ENCODE assay signal across 8 mouse cellular contexts in genomic region chr11:58914461-58915028, GRCm38 (mm10). TPM values are rescaled to one million over a fixed set of nuclear protein-coding genes. Genes with fewer than 3 reads are reported as not detected.
DNase-seq lines count a peak whose midpoint lies in the region; ATAC-seq and TF ChIP-seq lines count a peak whose summit lies in the region.

No protein-coding gene starts in this region.

- peak overlapping the region; percentile 50 for H3K4me3 ChIP-seq in ES-Bruce4 (ENCODE audit: low read depth, low read length)
- H3K4me3 ChIP-seq in hindbrain, embryonic 12.5 days = peak overlapping the region; percentile 18
- H3K4me3 ChIP-seq in liver, embryonic 11.5 days (ENCODE audit: low read depth, low read length) = peak overlapping the region; percentile 44

- peak overlapping the region; percentile 47 for H3K4me2 ChIP-seq in hindbrain, embryonic 12.5 days (replicated peaks)
- peak overlapping the region; percentile 76 for H3K4me2 ChIP-seq in liver, embryonic 11.5 days

- no peak for TF ChIP-seq CTCF in ES-Bruce4 (IDR thresholded peaks at IDR 0.05; ENCODE audit: low read depth, low read length)

- no peaks in the 10 kb centered on the region for H3K4me1 ChIP-seq in ES-Bruce4 (ENCODE audit: control insufficient read depth, insufficient read depth, low read length)
- H3K4me1 ChIP-seq in hindbrain, embryonic 12.5 days = peaks cover 4% of the 10 kb centered on the region; the same call in 1 of the 2 replicates
- peaks cover 34% of the 10 kb centered on the region for H3K4me1 ChIP-seq in liver, embryonic 11.5 days (replicated peaks; ENCODE audit: control insufficient read depth, insufficient read depth, low read length)

- TF ChIP-seq EP300 in ES-Bruce4 (IDR thresholded peaks at IDR 0.05; ENCODE audit: insufficient read depth, low read depth, low read length) = no peak

- H3K36me3 ChIP-seq in ES-Bruce4 (ENCODE audit: control insufficient read depth, insufficient read depth, low read length, poor library complexity, severe bottlenecking) = no peaks in the 10 kb centered on the region
- H3K36me3 ChIP-seq in hindbrain, embryonic 12.5 days = no peaks in the 10 kb centered on the region
- H3K36me3 ChIP-seq in liver, embryonic 11.5 days (ENCODE audit: control insufficient read depth, insufficient read depth, low read length) = no peaks in the 10 kb centered on the region

- peak; percentile 75 for DNase-seq in 416B (ENCODE audit: low read depth)
- peak; percentile 47 for DNase-seq in embryo, embryonic 9.5 days (ENCODE audit: extremely low spot score)
- DNase-seq in liver, embryonic 11.5 days (ENCODE audit: low spot score) = peak; percentile 60
- DNase-seq in naive thymus-derived CD4-positive, alpha-beta T cell, adult 2 months (ENCODE audit: low read depth) = peak; percentile 75
- no peak for DNase-seq in gastrocnemius, postnatal 4 days (ENCODE audit: low spot score in 2 of 2)
- no peak for DNase-seq in adrenal gland, adult 2 months

- WGBS in hindbrain, embryonic 12.5 days = 17% methylated on average over 17 of the region's 17 CpGs
- WGBS in liver, embryonic 11.5 days = 9% methylated on average over 17 of the region's 17 CpGs

- ATAC-seq in hindbrain, embryonic 12.5 days (ENCODE audit: low FRiP score) = 0 out of 2 replicates have a peak, but pooled peaks have one; percentile 35
- ATAC-seq in liver, embryonic 11.5 days (replicated peaks; ENCODE audit: low FRiP score) = peak; percentile 19; the same call in 1 of the 2 replicates

- H3K27me3 ChIP-seq in ES-Bruce4 (ENCODE audit: control insufficient read depth, insufficient read depth, low read length, poor library complexity, severe bottlenecking) = no peaks in the 10 kb centered on the region
- no peaks in the 10 kb centered on the region for H3K27me3 ChIP-seq in hindbrain, embryonic 12.5 days
- no peaks in the 10 kb centered on the region for H3K27me3 ChIP-seq in liver, embryonic 11.5 days (replicated peaks; ENCODE audit: control insufficient read depth, insufficient read depth, low read length)

- H3K9me3 ChIP-seq in ES-Bruce4 (replicated peaks; ENCODE audit: control insufficient read depth, insufficient read depth, low read length, poor library complexity, severe bottlenecking) = no peaks in the 10 kb centered on the region
- no peaks in the 10 kb centered on the region for H3K9me3 ChIP-seq in hindbrain, embryonic 12.5 days (replicated peaks)
- H3K9me3 ChIP-seq in liver, embryonic 11.5 days (ENCODE audit: control insufficient read depth, low read length) = no peaks in the 10 kb centered on the region

- TF ChIP-seq POLR2A in ES-Bruce4 (IDR thresholded peaks at IDR 0.05; ENCODE audit: insufficient read depth, low read length) = no peak

- H3K9ac ChIP-seq in ES-Bruce4 (ENCODE audit: low read depth, poor library complexity, severe bottlenecking) = peak overlapping the region; percentile 2; the same call in 1 of the 2 replicates
- peak overlapping the region; percentile 33 for H3K9ac ChIP-seq in hindbrain, embryonic 12.5 days
- peak overlapping the region; percentile 69 for H3K9ac ChIP-seq in liver, embryonic 11.5 days (ENCODE audit: low read depth, low read length)

- H3K27ac ChIP-seq in ES-Bruce4 (ENCODE audit: insufficient read depth, low read length) = no peak overlapping the region
- no peak overlapping the region for H3K27ac ChIP-seq in hindbrain, embryonic 12.5 days
- peak overlapping the region; percentile 99 for H3K27ac ChIP-seq in liver, embryonic 11.5 days (ENCODE audit: low read depth, low read length)

RNA-seq across cellular contexts. Expression of gene Btnl10, which starts 3.2 kb away (rescaled TPM):
- polyA plus RNA-seq in ES-Bruce4 (2011; ENCODE audit: insufficient read depth, insufficient read length, low read depth, missing spikeins) = not detected in 2 replicates
- polyA plus RNA-seq in hindbrain, embryonic 12.5 days (2016; fragmentation: Nextera tagmentation; extraction: Ambion mirVana) = not detected in 2 replicates
- 4.0 and 5.0 TPM in 2 replicates for polyA plus RNA-seq in liver, embryonic 11.5 days (2014; fragmentation: Nextera tagmentation; extraction: Ambion mirVana)
- under 1 TPM in 1 of 2 experiments, not detected in 1; 0.18 TPM for total RNA-seq in gastrocnemius, postnatal 4 days (2021)
- total RNA-seq in adrenal gland, adult 2 months (2021) = under 1 TPM in 1 of 2 experiments, not detected in 1; 0.09 TPM
- polyA plus RNA-seq in adrenal gland, adult 2 months (2012; rRNA removed) = not detected in 2 replicates

RNA-seq across cellular contexts. Expression of gene Zfp39, which starts 10.5 kb away (rescaled TPM):
- polyA plus RNA-seq in ES-Bruce4 (2011; ENCODE audit: insufficient read depth, insufficient read length, low read depth, missing spikeins) = 5.1 and 6.1 TPM in 2 replicates
- polyA plus RNA-seq in hindbrain, embryonic 12.5 days (2016; fragmentation: Nextera tagmentation; extraction: Ambion mirVana) = 4.9 and 7.0 TPM in 2 replicates
- polyA plus RNA-seq in liver, embryonic 11.5 days (2014; fragmentation: Nextera tagmentation; extraction: Ambion mirVana) = 10.2 and 11.8 TPM in 2 replicates
- 1 to 10 TPM; 6.9 to 8.1 TPM for total RNA-seq in gastrocnemius, postnatal 4 days (2021)
- total RNA-seq in adrenal gland, adult 2 months (2021) = 1 to 10 TPM; 3.5 to 5.0 TPM
- polyA plus RNA-seq in adrenal gland, adult 2 months (2012; rRNA removed) = 0.15 and 0.33 TPM in 2 replicates

RNA-seq across cellular contexts. Expression of gene Rnf187, which starts 24.2 kb away (rescaled TPM):
- 104 and 105 TPM in 2 replicates for polyA plus RNA-seq in ES-Bruce4 (2011; ENCODE audit: insufficient read depth, insufficient read length, low read depth, missing spikeins)
- 498 and 513 TPM in 2 replicates for polyA plus RNA-seq in hindbrain, embryonic 12.5 days (2016; fragmentation: Nextera tagmentation; extraction: Ambion mirVana)
- polyA plus RNA-seq in liver, embryonic 11.5 days (2014; fragmentation: Nextera tagmentation; extraction: Ambion mirVana) = 229 and 240 TPM in 2 replicates
- total RNA-seq in gastrocnemius, postnatal 4 days (2021) = 100 to 1,000 TPM; 161 to 162 TPM
- 100 to 1,000 TPM; 143 to 198 TPM for total RNA-seq in adrenal gland, adult 2 months (2021)
- polyA plus RNA-seq in adrenal gland, adult 2 months (2012; rRNA removed) = 545 and 648 TPM in 2 replicates

RNA-seq across cellular contexts. Expression of gene Hist3h2ba, which starts 34.2 kb away (rescaled TPM):
- 7.7 and 8.0 TPM in 2 replicates for polyA plus RNA-seq in ES-Bruce4 (2011; ENCODE audit: insufficient read depth, insufficient read length, low read depth, missing spikeins)
- polyA plus RNA-seq in hindbrain, embryonic 12.5 days (2016; fragmentation: Nextera tagmentation; extraction: Ambion mirVana) = 149 and 154 TPM in 2 replicates
- polyA plus RNA-seq in liver, embryonic 11.5 days (2014; fragmentation: Nextera tagmentation; extraction: Ambion mirVana) = 6.3 and 6.9 TPM in 2 replicates
- total RNA-seq in gastrocnemius, postnatal 4 days (2021) = 10 to 100 TPM in 1 of 2 experiments, 1 to 10 TPM in 1; 9.8 to 17.0 TPM
- 1 to 10 TPM; 2.5 to 8.2 TPM for total RNA-seq in adrenal gland, adult 2 months (2021)
- 5.1 and 9.1 TPM in 2 replicates for polyA plus RNA-seq in adrenal gland, adult 2 months (2012; rRNA removed)

RNA-seq across cellular contexts. Expression of gene Hist3h2a, which starts 39.9 kb away (rescaled TPM):
- polyA plus RNA-seq in ES-Bruce4 (2011; ENCODE audit: insufficient read depth, insufficient read length, low read depth, missing spikeins) = 2.9 and 3.7 TPM in 2 replicates
- 90.1 and 95.9 TPM in 2 replicates for polyA plus RNA-seq in hindbrain, embryonic 12.5 days (2016; fragmentation: Nextera tagmentation; extraction: Ambion mirVana)
- 12.0 and 14.5 TPM in 2 replicates for polyA plus RNA-seq in liver, embryonic 11.5 days (2014; fragmentation: Nextera tagmentation; extraction: Ambion mirVana)
- total RNA-seq in gastrocnemius, postnatal 4 days (2021) = 10 to 100 TPM; 37.1 to 42.7 TPM
- 10 to 100 TPM; 13.5 to 26.3 TPM for total RNA-seq in adrenal gland, adult 2 months (2021)
- 15.4 and 19.1 TPM in 2 replicates for polyA plus RNA-seq in adrenal gland, adult 2 months (2012; rRNA removed)

Comparison
In these comparisons a context has a peak if more than half of its experiments do, and no peak if none do; other contexts are left out.
1. DNase-seq: peak in 416B (single experiment), embryo, embryonic 9.5 days (single experiment), liver, embryonic 11.5 days (single experiment) and naive thymus-derived CD4-positive, alpha-beta T cell, adult 2 months (single experiment); none in gastrocnemius, postnatal 4 days (0 of 2) and adrenal gland, adult 2 months (single experiment).
2. H3K9ac ChIP-seq: peak in every context shown above with its lines; median percentile 69 in liver, embryonic 11.5 days; 33 in hindbrain, embryonic 12.5 days; 2 in ES-Bruce4.
3. Peak in every context shown above with its lines, with median percentiles within 50 percentile points of each other: H3K4me3 ChIP-seq.